Mouse (Mus musculus): ENCODE results near the gene Farp1. TPM values are rescaled to one million over a fixed set of nuclear protein-coding genes. Genes with fewer than 3 reads are reported as not detected.

Gene Farp1
- total and polyA plus RNA-seq, 3 experiments = 0.01 to 0.27 TPM; not detected in 1

- no peak overlapping the region for H3K4me3 ChIP-seq (ENCODE audit: low read depth, low read length)
- ATAC-seq (ENCODE audit: extremely low read depth, insufficient number of reproducible peaks, low FRiP score, poor library complexity, severe bottlenecking) (no peak), DNase-seq (ENCODE audit: low spot score) (no peak)
- no peaks in the 10 kb centered on the region for H3K36me3 ChIP-seq (replicated peaks)
- peaks cover 82% of the 10 kb centered on the region for H3K9me3 ChIP-seq (replicated peaks)
- no peaks in the 10 kb centered on the region for H3K27me3 ChIP-seq (ENCODE audit: insufficient read depth, low read length)
- TF ChIP-seq CTCF (IDR thresholded peaks at IDR 0.05; ENCODE audit: low read depth, low read length) (no peak), GATA2 (IDR thresholded peaks at IDR 0.05; ENCODE audit: borderline replicate concordance, low read depth, low read length) (no peak), TAL1 (conservative IDR thresholded peaks at IDR 0.05; ENCODE audit: low read depth, low read length) (no peak), GATA1 (IDR thresholded peaks at IDR 0.05; ENCODE audit: borderline replicate concordance, low read length) (no peak), POLR2AphosphoS5 (IDR thresholded peaks at IDR 0.05; ENCODE audit: insufficient replicate concordance, low read depth, low read length) (no peak)
- H3K4me1 ChIP-seq (ENCODE audit: insufficient read depth, low read depth, low read length) = no peaks in the 10 kb centered on the region
These were observed 68.5 kb downstream of the Farp1 start for GRCm38 (mm10) chr14:121103459-121103858.

- H3K9me3 ChIP-seq (replicated peaks) = peaks cover 74% of the 10 kb centered on the region
- no peaks in the 10 kb centered on the region for H3K27me3 ChIP-seq (ENCODE audit: insufficient read depth, low read length)
- H3K36me3 ChIP-seq (replicated peaks) = no peaks in the 10 kb centered on the region
- TF ChIP-seq GATA2 (IDR thresholded peaks at IDR 0.05; ENCODE audit: borderline replicate concordance, low read depth, low read length) (no peak), TAL1 (conservative IDR thresholded peaks at IDR 0.05; ENCODE audit: low read depth, low read length) (no peak), CTCF (IDR thresholded peaks at IDR 0.05; ENCODE audit: low read depth, low read length) (no peak), POLR2AphosphoS5 (IDR thresholded peaks at IDR 0.05; ENCODE audit: insufficient replicate concordance, low read depth, low read length) (no peak), GATA1 (IDR thresholded peaks at IDR 0.05; ENCODE audit: borderline replicate concordance, low read length) (no peak)
- DNase-seq (ENCODE audit: low spot score) (no peak), ATAC-seq (ENCODE audit: extremely low read depth, insufficient number of reproducible peaks, low FRiP score, poor library complexity, severe bottlenecking) (no peak)
- H3K4me1 ChIP-seq (ENCODE audit: insufficient read depth, low read depth, low read length) = no peaks in the 10 kb centered on the region
- H3K4me3 ChIP-seq (ENCODE audit: low read depth, low read length) = no peak overlapping the region
These were observed 69.8 kb downstream of the Farp1 start for GRCm38 (mm10) chr14:121104760-121105329.

GRCm38 (mm10) chr14:121106906-121107305, 71.9 kb downstream of the Farp1 start:
- TF ChIP-seq CTCF (IDR thresholded peaks at IDR 0.05; ENCODE audit: low read depth, low read length) (no peak), GATA1 (IDR thresholded peaks at IDR 0.05; ENCODE audit: borderline replicate concordance, low read length) (no peak), POLR2AphosphoS5 (IDR thresholded peaks at IDR 0.05; ENCODE audit: insufficient replicate concordance, low read depth, low read length) (no peak), GATA2 (IDR thresholded peaks at IDR 0.05; ENCODE audit: borderline replicate concordance, low read depth, low read length) (no peak), TAL1 (conservative IDR thresholded peaks at IDR 0.05; ENCODE audit: low read depth, low read length) (no peak)
- Histone ChIP-seq H3K36me3 (replicated peaks) (no peaks in the 10 kb centered on the region), H3K4me1 (ENCODE audit: insufficient read depth, low read depth, low read length) (no peaks in the 10 kb centered on the region), H3K27me3 (ENCODE audit: insufficient read depth, low read length) (no peaks in the 10 kb centered on the region), H3K4me3 (ENCODE audit: low read depth, low read length) (no peak overlapping the region), H3K9me3 (replicated peaks) (peaks cover 66% of the 10 kb centered on the region)
- DNase-seq (ENCODE audit: low spot score) (no peak), ATAC-seq (ENCODE audit: extremely low read depth, insufficient number of reproducible peaks, low FRiP score, poor library complexity, severe bottlenecking) (no peak)

- Histone ChIP-seq H3K9me3 (replicated peaks) (peaks cover 66% of the 10 kb centered on the region), H3K4me1 (ENCODE audit: insufficient read depth, low read depth, low read length) (no peaks in the 10 kb centered on the region), H3K36me3 (replicated peaks) (no peaks in the 10 kb centered on the region), H3K27me3 (ENCODE audit: insufficient read depth, low read length) (no peaks in the 10 kb centered on the region), H3K4me3 (ENCODE audit: low read depth, low read length) (no peak overlapping the region)
- TF ChIP-seq GATA2 (IDR thresholded peaks at IDR 0.05; ENCODE audit: borderline replicate concordance, low read depth, low read length) (no peak), CTCF (IDR thresholded peaks at IDR 0.05; ENCODE audit: low read depth, low read length) (no peak), TAL1 (conservative IDR thresholded peaks at IDR 0.05; ENCODE audit: low read depth, low read length) (no peak), POLR2AphosphoS5 (IDR thresholded peaks at IDR 0.05; ENCODE audit: insufficient replicate concordance, low read depth, low read length) (no peak), GATA1 (IDR thresholded peaks at IDR 0.05; ENCODE audit: borderline replicate concordance, low read length) (no peak)
- DNase-seq (ENCODE audit: low spot score) (no peak), ATAC-seq (ENCODE audit: extremely low read depth, insufficient number of reproducible peaks, low FRiP score, poor library complexity, severe bottlenecking) (no peak)
These were observed 72.8 kb downstream of the Farp1 start for GRCm38 (mm10) chr14:121107707-121108285.

GRCm38 (mm10) chr14:121108439-121109115, 73.6 kb downstream of the Farp1 start:
- Histone ChIP-seq H3K27me3 (ENCODE audit: insufficient read depth, low read length) (no peaks in the 10 kb centered on the region), H3K36me3 (replicated peaks) (no peaks in the 10 kb centered on the region), H3K9me3 (replicated peaks) (peaks cover 63% of the 10 kb centered on the region), H3K4me3 (ENCODE audit: low read depth, low read length) (no peak overlapping the region), H3K4me1 (ENCODE audit: insufficient read depth, low read depth, low read length) (no peaks in the 10 kb centered on the region)
- TF ChIP-seq GATA2 (IDR thresholded peaks at IDR 0.05; ENCODE audit: borderline replicate concordance, low read depth, low read length) (no peak), TAL1 (conservative IDR thresholded peaks at IDR 0.05; ENCODE audit: low read depth, low read length) (no peak), CTCF (IDR thresholded peaks at IDR 0.05; ENCODE audit: low read depth, low read length) (no peak), POLR2AphosphoS5 (IDR thresholded peaks at IDR 0.05; ENCODE audit: insufficient replicate concordance, low read depth, low read length) (no peak)
- DNase-seq (ENCODE audit: low spot score) (no peak), ATAC-seq (ENCODE audit: extremely low read depth, insufficient number of reproducible peaks, low FRiP score, poor library complexity, severe bottlenecking) (no peak)

GRCm38 (mm10) chr14:121109116-121109504, 74.1 kb downstream of the Farp1 start:
- no peak for ATAC-seq (ENCODE audit: extremely low read depth, insufficient number of reproducible peaks, low FRiP score, poor library complexity, severe bottlenecking)
- no peaks in the 10 kb centered on the region for H3K27me3 ChIP-seq (ENCODE audit: insufficient read depth, low read length)
- no peak overlapping the region for H3K4me3 ChIP-seq (ENCODE audit: low read depth, low read length)
- no peaks in the 10 kb centered on the region for H3K36me3 ChIP-seq (replicated peaks)
- H3K4me1 ChIP-seq (ENCODE audit: insufficient read depth, low read depth, low read length) = no peaks in the 10 kb centered on the region
- peaks cover 64% of the 10 kb centered on the region for H3K9me3 ChIP-seq (replicated peaks)
- TF ChIP-seq POLR2AphosphoS5 (IDR thresholded peaks at IDR 0.05; ENCODE audit: insufficient replicate concordance, low read depth, low read length) = no peak
- no peak for TF ChIP-seq GATA1 (IDR thresholded peaks at IDR 0.05; ENCODE audit: borderline replicate concordance, low read length)
- TF ChIP-seq GATA2 (IDR thresholded peaks at IDR 0.05; ENCODE audit: borderline replicate concordance, low read depth, low read length) = no peak
- TF ChIP-seq TAL1 (conservative IDR thresholded peaks at IDR 0.05; ENCODE audit: low read depth, low read length) = no peak
- no peak for TF ChIP-seq CTCF (IDR thresholded peaks at IDR 0.05; ENCODE audit: low read depth, low read length)
- DNase-seq (ENCODE audit: low spot score) = no peak

Measured in G1E (cell line).